Mouse (Mus musculus): ENCODE results near the gene Klhl35.

GRCm38 (mm10) chr7:99454044-99454443 is 11.8 kb upstream of the Klhl35 start:
- TF ChIP-seq CTCF (conservative IDR thresholded peaks at IDR 0.05; ENCODE audit: low read length) (no peak), POU5F1 (IDR thresholded peaks at IDR 0.05; ENCODE audit: borderline replicate concordance, low read length) (no peak), NANOG (IDR thresholded peaks at IDR 0.05; ENCODE audit: borderline replicate concordance, low read length) (no peak)

Measured in E14TG2a.4 (cell line).